Mouse (Mus musculus): ENCODE data around the gene Vps13d. TPM values are rescaled to one million over a fixed set of nuclear protein-coding genes. Genes with fewer than 3 reads are reported as not detected.

Vps13d gene
- polyA plus RNA-seq, 1 experiment from 2014 or later: 14.1 TPM

GRCm38 (mm10) chr4:145066336-145067018, 128.3 kb downstream of the Vps13d start:
- Histone ChIP-seq H3K9ac (ENCODE audit: low read length) (no peak overlapping the region), H3K27me3 (replicated peaks; ENCODE audit: control insufficient read depth, insufficient read depth, low read length) (no peaks in the 10 kb centered on the region), H3K4me1 (replicated peaks; ENCODE audit: control insufficient read depth, insufficient read depth, low read length) (0 out of 2 replicates have a peak, but pooled peaks cover 7% of the 10 kb centered on the region), H3K4me2 (ENCODE audit: low read length) (no peak overlapping the region), H3K36me3 (ENCODE audit: control insufficient read depth, insufficient read depth, low read length) (peaks cover 74% of the 10 kb centered on the region), H3K4me3 (ENCODE audit: low read depth, low read length) (no peak overlapping the region), H3K27ac (ENCODE audit: low read depth) (no peak overlapping the region), H3K9me3 (ENCODE audit: control insufficient read depth, low read length) (no peaks in the 10 kb centered on the region)
- DNase-seq (ENCODE audit: low spot score) (no peak), ATAC-seq (replicated peaks; ENCODE audit: low FRiP score, low TSS enrichment, low read depth) (no peak)
- WGBS: 69% methylated on average over 7 of the region's 7 CpGs

GRCm38 (mm10) chr4:145058749-145059442, 135.9 kb downstream of the Vps13d start:
- WGBS: 93% methylated on average over 2 of the region's 2 CpGs
- DNase-seq (ENCODE audit: low spot score) (no peak), ATAC-seq (replicated peaks; ENCODE audit: low FRiP score, low TSS enrichment, low read depth) (no peak)
- Histone ChIP-seq H3K9ac (ENCODE audit: low read length) (no peak overlapping the region), H3K4me2 (ENCODE audit: low read length) (no peak overlapping the region), H3K36me3 (ENCODE audit: control insufficient read depth, insufficient read depth, low read length) (peaks cover 66% of the 10 kb centered on the region), H3K4me3 (ENCODE audit: low read depth, low read length) (no peak overlapping the region), H3K9me3 (ENCODE audit: control insufficient read depth, low read length) (no peaks in the 10 kb centered on the region), H3K4me1 (replicated peaks; ENCODE audit: control insufficient read depth, insufficient read depth, low read length) (no peaks in the 10 kb centered on the region), H3K27ac (ENCODE audit: low read depth) (no peak overlapping the region), H3K27me3 (replicated peaks; ENCODE audit: control insufficient read depth, insufficient read depth, low read length) (peaks cover 12% of the 10 kb centered on the region; the same call in 1 of the 2 replicates)

GRCm38 (mm10) chr4:145056346-145056745, 138.5 kb downstream of the Vps13d start:
- Histone ChIP-seq H3K4me3 (ENCODE audit: low read depth, low read length) (no peak overlapping the region), H3K27me3 (replicated peaks; ENCODE audit: control insufficient read depth, insufficient read depth, low read length) (peaks cover 12% of the 10 kb centered on the region; the same call in 1 of the 2 replicates), H3K4me1 (replicated peaks; ENCODE audit: control insufficient read depth, insufficient read depth, low read length) (peaks cover 20% of the 10 kb centered on the region), H3K9me3 (ENCODE audit: control insufficient read depth, low read length) (no peaks in the 10 kb centered on the region), H3K36me3 (ENCODE audit: control insufficient read depth, insufficient read depth, low read length) (peaks cover 56% of the 10 kb centered on the region), H3K27ac (ENCODE audit: low read depth) (no peak overlapping the region), H3K9ac (ENCODE audit: low read length) (no peak overlapping the region), H3K4me2 (ENCODE audit: low read length) (no peak overlapping the region)
- no peak for DNase-seq (ENCODE audit: low spot score)
- no peak for ATAC-seq (replicated peaks; ENCODE audit: low FRiP score, low TSS enrichment, low read depth)
- WGBS: 95% methylated on average over 3 of the region's 3 CpGs

- WGBS: 90% methylated on average over 3 of the region's 3 CpGs
Measured at GRCm38 (mm10) chr4:145055792-145056191, 139.0 kb downstream of the Vps13d start.

GRCm38 (mm10) chr4:145054369-145054768, 140.4 kb downstream of the Vps13d start:
- no peak overlapping the region for H3K4me2 ChIP-seq (ENCODE audit: low read length)
- no peak overlapping the region for H3K9ac ChIP-seq (ENCODE audit: low read length)
- H3K27ac ChIP-seq (ENCODE audit: low read depth): no peak overlapping the region
- H3K4me1 ChIP-seq (replicated peaks; ENCODE audit: control insufficient read depth, insufficient read depth, low read length): peaks cover 31% of the 10 kb centered on the region
- no peaks in the 10 kb centered on the region for H3K9me3 ChIP-seq (ENCODE audit: control insufficient read depth, low read length)
- H3K4me3 ChIP-seq (ENCODE audit: low read depth, low read length): no peak overlapping the region
- ATAC-seq (replicated peaks; ENCODE audit: low FRiP score, low TSS enrichment, low read depth) (no peak), DNase-seq (ENCODE audit: low spot score) (no peak)
- peaks cover 12% of the 10 kb centered on the region; the same call in 1 of the 2 replicates for H3K27me3 ChIP-seq (replicated peaks; ENCODE audit: control insufficient read depth, insufficient read depth, low read length)
- WGBS: 67% methylated on average over 3 of the region's 3 CpGs
- H3K36me3 ChIP-seq (ENCODE audit: control insufficient read depth, insufficient read depth, low read length): peaks cover 39% of the 10 kb centered on the region

More at GRCm38 (mm10) chr4:145055792-145056191, 139.0 kb downstream of the Vps13d start:
- Histone ChIP-seq H3K36me3 (ENCODE audit: control insufficient read depth, insufficient read depth, low read length) (peaks cover 52% of the 10 kb centered on the region), H3K4me1 (replicated peaks; ENCODE audit: control insufficient read depth, insufficient read depth, low read length) (peaks cover 25% of the 10 kb centered on the region), H3K4me3 (ENCODE audit: low read depth, low read length) (no peak overlapping the region), H3K27ac (ENCODE audit: low read depth) (no peak overlapping the region), H3K9ac (ENCODE audit: low read length) (no peak overlapping the region), H3K27me3 (replicated peaks; ENCODE audit: control insufficient read depth, insufficient read depth, low read length) (peaks cover 12% of the 10 kb centered on the region; the same call in 1 of the 2 replicates), H3K4me2 (ENCODE audit: low read length) (no peak overlapping the region), H3K9me3 (ENCODE audit: control insufficient read depth, low read length) (no peaks in the 10 kb centered on the region)
- ATAC-seq (replicated peaks; ENCODE audit: low FRiP score, low TSS enrichment, low read depth): no peak
- no peak for DNase-seq (ENCODE audit: low spot score)

GRCm38 (mm10) chr4:145052697-145053096, 142.1 kb downstream of the Vps13d start:
- no peak overlapping the region for H3K9ac ChIP-seq (ENCODE audit: low read length)
- 48% methylated on average over 1 of the region's 1 CpGs for WGBS
- peaks cover 34% of the 10 kb centered on the region for H3K36me3 ChIP-seq (ENCODE audit: control insufficient read depth, insufficient read depth, low read length)
- H3K9me3 ChIP-seq (ENCODE audit: control insufficient read depth, low read length): no peaks in the 10 kb centered on the region
- no peak overlapping the region for H3K4me2 ChIP-seq (ENCODE audit: low read length)
- H3K27ac ChIP-seq (ENCODE audit: low read depth): no peak overlapping the region
- no peak for ATAC-seq (replicated peaks; ENCODE audit: low FRiP score, low TSS enrichment, low read depth)
- DNase-seq (ENCODE audit: low spot score): no peak
- peaks cover 31% of the 10 kb centered on the region for H3K4me1 ChIP-seq (replicated peaks; ENCODE audit: control insufficient read depth, insufficient read depth, low read length)
- H3K27me3 ChIP-seq (replicated peaks; ENCODE audit: control insufficient read depth, insufficient read depth, low read length): peaks cover 12% of the 10 kb centered on the region; the same call in 1 of the 2 replicates
- no peak overlapping the region for H3K4me3 ChIP-seq (ENCODE audit: low read depth, low read length)

GRCm38 (mm10) chr4:145052282-145052681, 142.5 kb downstream of the Vps13d start:
- DNase-seq (ENCODE audit: low spot score) (no peak), ATAC-seq (replicated peaks; ENCODE audit: low FRiP score, low TSS enrichment, low read depth) (no peak)
- Histone ChIP-seq H3K9ac (ENCODE audit: low read length) (no peak overlapping the region), H3K4me3 (ENCODE audit: low read depth, low read length) (no peak overlapping the region), H3K9me3 (ENCODE audit: control insufficient read depth, low read length) (no peaks in the 10 kb centered on the region), H3K4me2 (ENCODE audit: low read length) (no peak overlapping the region), H3K27ac (ENCODE audit: low read depth) (0 out of 2 replicates have a peak overlapping the region, but pooled peaks have one; percentile 27), H3K4me1 (replicated peaks; ENCODE audit: control insufficient read depth, insufficient read depth, low read length) (peaks cover 31% of the 10 kb centered on the region), H3K36me3 (ENCODE audit: control insufficient read depth, insufficient read depth, low read length) (peaks cover 34% of the 10 kb centered on the region), H3K27me3 (replicated peaks; ENCODE audit: control insufficient read depth, insufficient read depth, low read length) (peaks cover 10% of the 10 kb centered on the region; the same call in 1 of the 2 replicates)
- WGBS: 66% methylated on average over 3 of the region's 3 CpGs

- no peak overlapping the region for H3K4me2 ChIP-seq (ENCODE audit: low read length)
- H3K27ac ChIP-seq (ENCODE audit: low read depth): peak overlapping the region; percentile 27; the same call in 1 of the 2 replicates
- no peaks in the 10 kb centered on the region for H3K9me3 ChIP-seq (ENCODE audit: control insufficient read depth, low read length)
- peaks cover 29% of the 10 kb centered on the region for H3K36me3 ChIP-seq (ENCODE audit: control insufficient read depth, insufficient read depth, low read length)
- WGBS: 59% methylated on average over 4 of the region's 4 CpGs
- peaks cover 6% of the 10 kb centered on the region; the same call in 1 of the 2 replicates for H3K27me3 ChIP-seq (replicated peaks; ENCODE audit: control insufficient read depth, insufficient read depth, low read length)
- no peak for ATAC-seq (replicated peaks; ENCODE audit: low FRiP score, low TSS enrichment, low read depth)
- no peak overlapping the region for H3K4me3 ChIP-seq (ENCODE audit: low read depth, low read length)
- H3K4me1 ChIP-seq (replicated peaks; ENCODE audit: control insufficient read depth, insufficient read depth, low read length): peaks cover 31% of the 10 kb centered on the region
- no peak overlapping the region for H3K9ac ChIP-seq (ENCODE audit: low read length)
- no peak for DNase-seq (ENCODE audit: low spot score)
Measured at GRCm38 (mm10) chr4:145051209-145051969, 143.4 kb downstream of the Vps13d start.

All from intestine, embryonic 14.5 days (tissue).